Mouse (Mus musculus) natural killer cell, adult 2 months (primary cell): ENCODE measurements at regions not wholly inside any gene's neighbourhood (a gene's known extent, or its start where the extent isn't known, plus 50 kb on each side); places are given as distances from the start of the nearest gene placed in this dataset.
A peak's percentile ranks its signal among the peaks of the same experiment; 100 is the strongest.
"Not testable (repeated sequence)": the region's sequence is repeated elsewhere in the genome, so short reads cannot be mapped to it uniquely, and the experiment has no call there.

Source experiments
- DNase-seq, 2 experiments: peaks; one replicate each; pipeline ENCODE4 v3.0.0; 2022; ENCODE audit warnings: low spot score in 2 of 2

DNA sequence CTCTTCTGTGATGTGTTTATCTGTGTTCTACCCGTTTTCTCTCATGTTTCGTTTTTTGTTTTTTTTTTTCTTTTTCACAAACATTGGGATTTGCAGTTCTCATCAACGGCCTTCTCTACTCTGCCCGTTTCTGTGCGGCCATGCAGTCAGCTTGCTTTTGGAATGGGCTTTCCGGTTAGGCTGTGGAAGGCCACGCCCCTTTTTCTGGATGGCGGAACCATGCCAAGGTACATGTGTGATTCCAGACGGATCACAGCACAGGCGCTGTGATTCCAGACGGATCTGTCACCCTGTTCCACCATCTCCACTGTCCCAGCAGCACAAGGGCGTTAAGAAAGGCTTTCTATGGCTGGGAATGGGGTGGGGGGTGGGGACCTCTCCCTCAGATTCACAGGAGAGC is 201.6 kb upstream of the Hs6st1 start:
- DNase-seq = no peak

DNA sequence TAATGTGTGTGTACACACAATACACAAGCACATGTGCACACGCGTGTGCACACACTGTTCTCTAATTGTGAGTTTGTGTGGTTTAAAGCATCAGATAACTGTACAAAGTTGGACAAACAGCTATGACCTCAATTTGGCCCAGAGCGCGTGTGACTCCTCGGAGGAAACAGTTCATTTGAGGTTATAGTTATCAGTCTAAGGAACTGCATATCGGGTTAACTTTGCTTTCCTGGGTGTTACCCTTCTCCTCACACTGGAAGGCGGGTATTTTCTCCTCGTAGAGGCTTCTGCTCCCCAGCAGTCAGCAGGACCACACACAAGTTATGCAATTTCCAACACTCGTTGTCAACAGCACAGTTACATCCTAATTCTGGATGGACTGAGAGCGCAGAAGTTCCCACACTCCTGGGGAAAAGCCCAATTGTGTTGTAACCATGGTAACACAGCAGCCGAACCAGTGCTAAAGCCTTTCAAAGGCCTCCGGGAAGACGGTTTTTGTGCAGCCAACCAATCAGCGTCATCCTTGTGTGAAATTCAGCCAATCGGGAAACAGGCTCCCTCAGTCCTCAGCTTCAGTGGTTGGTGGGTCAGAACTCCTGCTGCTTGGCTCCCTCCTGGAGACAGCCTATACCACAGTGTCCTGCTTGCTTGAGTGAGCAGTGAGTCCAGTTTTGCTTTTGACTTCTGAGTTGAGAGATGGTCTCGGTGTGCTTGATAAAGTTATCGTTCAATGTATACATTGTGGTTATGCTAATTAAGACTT is 198.6 kb upstream of the Hs6st1 start:
- DNase-seq = peak; percentile 42 to 46

DNA sequence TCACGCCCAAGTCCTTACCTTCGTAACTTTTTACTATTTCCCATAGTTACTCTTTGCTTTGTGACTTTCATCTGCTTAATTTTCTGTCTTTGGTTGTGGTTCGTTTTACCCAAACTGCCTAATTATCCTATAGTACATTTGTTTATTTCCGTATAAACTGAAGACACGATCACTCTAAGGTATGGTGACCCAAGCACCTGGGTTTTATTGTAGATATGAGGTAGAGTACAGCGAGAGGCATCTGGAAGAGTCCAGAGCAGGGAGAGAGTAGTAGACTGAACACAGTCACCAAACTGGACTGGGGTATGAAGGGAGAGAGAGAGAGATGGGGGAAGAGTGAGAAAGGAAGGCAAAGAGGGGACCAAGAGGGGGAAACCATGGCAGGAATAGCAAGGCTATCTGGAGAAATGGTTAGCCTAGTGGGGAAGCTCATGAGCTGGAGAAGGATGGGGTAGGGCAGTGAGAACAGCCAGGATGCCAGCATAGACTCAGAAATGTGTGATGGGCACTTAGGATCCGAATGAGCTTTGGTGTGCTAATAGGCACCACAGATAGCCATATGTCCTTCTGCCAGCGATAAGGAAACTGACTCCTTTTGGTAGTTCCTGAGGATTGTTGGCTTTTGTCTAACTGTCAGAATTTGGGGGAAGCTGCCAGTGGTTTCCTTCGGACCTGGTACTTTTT is 197.9 kb upstream of the Hs6st1 start:
- DNase-seq = no peak

DNA sequence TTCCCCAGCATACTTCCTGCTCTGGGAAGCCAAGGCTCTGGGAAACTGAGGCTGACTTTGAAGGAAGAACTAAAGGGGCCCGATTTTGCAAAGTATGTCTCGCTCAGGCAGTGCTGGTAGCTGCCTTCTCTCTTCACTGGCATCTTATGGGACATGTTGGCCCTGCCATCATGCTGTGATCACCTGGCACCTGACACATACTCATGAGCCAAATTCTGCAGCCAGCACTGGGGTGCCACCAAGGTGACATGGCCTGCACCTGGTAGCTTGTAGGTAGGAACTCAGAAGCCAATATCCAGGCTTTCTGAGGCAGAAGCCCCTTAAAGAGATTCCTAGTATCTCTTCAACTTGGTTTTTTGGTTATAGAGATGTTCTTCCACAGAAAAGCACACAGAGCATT is 195.2 kb upstream of the Hs6st1 start:
- DNase-seq = no peak

DNA sequence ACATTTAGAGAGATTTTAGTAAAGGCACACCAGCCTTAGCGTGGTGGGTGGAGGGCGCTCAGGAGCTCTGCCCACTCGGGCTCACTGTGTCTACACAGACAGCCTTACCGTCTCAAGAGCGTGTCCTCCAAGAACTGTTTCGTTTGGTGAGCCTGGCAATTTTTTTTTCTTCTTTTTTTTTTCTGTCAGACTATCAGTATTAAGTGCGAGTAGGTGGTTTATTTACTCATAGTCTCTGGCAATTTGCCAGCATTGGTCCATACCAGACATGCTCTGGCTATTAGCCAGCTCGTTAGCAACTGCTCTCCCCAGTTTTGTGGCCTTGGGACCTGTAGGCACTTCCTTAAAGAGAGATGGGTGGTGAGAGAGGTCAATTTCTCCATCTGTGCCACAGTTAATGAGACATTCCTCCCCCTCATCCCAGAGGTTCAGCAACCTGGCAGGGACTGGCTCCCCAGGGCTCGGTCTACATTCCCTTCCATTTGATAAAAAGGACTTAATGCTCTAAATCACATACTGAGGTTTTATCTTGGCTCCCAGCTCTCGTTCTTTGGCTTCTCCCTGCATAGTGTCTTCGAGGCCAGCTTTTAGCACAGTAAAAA is 192.9 kb upstream of the Hs6st1 start:
- DNase-seq = no peak

DNA sequence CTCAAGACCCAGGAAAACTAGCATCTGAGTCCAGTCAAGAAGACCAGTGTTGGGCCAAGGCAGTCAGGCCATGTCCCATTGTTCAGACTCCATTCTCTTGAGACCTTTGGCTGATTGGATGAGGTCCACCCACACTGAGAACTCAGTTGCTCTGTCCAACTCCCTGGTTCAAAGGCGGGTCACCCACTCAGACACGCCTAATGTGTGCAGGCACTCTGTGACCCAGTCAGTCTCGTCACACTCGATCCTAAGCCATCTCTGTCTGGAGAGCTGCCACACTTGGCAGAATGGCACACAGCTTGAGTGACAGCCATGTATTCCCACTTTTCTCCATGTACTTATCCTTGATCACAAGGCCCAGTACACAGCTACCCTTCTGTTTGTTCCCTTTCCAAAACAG is 189.8 kb upstream of the Hs6st1 start:
- no peak for DNase-seq

DNA sequence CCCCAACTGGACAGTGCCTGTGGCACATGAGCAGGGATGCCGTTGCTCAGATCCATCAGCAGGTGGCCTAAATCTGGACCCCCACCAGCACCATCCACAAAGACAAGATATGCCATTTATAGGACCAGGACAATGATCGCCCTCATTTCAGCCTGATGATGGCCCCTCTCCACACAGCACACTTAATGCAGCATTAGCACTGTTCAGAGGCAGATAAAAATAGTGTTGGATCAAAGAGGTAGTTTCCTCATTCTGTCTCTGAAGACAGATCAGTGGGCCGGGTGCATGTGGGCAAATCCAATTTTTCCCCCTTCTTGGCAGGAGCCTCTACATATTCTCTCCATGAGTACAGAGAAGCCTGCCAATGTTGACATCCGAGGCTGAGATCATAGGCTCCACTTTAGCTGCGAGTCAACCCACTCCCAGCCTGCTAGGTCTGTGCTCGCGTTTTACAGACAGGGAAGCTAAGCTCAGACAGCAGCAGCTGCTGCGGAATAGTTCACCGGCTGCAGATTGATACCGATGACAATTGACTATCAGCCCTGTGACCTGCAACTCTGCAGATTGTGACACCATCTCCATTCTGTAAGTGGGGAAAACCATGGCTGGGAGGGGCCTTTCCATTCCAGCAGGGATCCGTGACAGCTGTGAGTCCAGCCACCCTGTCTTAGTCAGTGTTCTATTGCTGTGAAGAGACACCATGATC is 188.7 kb upstream of the Hs6st1 start:
- no peak for DNase-seq

DNA sequence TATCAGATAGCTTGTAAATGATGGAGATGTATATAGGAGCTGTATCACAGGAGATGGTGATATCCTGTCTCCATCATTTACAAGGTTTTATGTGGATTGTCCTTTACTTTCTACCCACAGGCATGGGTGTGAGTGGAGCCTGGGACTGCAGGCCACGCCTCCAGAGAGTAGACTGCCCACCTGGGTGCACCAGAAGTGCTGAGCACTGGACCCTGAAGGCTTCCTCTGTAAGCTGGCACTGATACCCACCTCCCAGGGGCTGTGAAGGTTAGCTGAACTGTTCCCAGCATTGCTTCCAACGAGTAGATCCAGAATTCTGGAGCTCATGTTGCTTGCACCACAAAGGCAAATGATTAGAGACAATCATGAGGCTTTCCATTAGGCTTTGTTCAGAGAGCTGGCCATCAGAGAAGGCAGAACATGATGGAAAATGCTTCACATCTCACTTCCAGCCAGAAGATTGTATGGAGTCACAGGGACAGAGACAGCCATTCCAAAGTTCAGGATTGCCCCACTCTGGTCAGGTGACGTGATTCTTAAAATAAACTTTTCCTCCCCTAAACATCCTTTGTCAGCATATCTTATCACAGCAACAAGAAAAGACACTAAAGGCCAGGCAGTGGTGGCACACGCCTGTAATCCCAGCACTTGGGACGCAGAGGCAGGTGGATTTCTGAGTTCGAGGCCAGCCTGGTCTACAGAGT is 187.5 kb upstream of the Hs6st1 start:
- no peak for DNase-seq

DNA sequence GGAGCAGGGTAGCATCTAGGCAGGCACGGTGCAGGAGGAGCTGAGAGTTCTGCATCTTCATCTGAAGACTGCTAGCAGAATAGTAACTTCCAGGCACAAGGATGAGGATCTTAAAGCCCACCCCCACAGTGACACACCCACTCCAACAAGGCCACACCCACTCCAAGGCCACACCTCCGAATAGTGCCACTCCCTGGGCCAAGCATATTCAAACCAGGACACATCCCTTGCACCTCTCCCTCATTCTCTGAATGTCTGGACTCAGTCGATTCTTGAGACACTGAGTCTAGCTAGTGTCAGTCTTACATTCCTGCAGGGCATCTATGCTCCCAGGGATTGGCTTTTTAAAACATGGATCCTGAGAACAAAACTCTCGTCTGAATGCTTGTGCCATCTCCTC is 186.7 kb upstream of the Hs6st1 start:
- no peak for DNase-seq

DNA sequence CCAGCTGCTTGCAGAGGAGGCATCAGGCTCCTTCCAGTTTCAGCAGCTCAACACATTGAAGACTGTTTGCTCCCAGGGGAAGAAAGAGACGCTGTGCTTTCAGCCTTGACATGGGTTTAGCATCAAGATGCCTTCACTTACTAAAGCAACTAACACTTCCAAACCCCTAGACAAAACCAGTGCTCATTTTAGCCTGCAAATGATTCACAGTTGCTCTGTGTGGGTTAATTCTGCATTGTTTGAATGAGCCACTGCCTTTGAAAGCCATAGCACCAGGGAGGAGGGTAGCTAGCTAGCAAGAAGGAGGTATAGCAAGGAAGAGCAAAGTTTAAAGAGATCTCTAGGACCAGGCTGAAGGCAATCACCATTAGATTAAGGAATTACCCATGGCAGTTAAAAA is 186.1 kb upstream of the Hs6st1 start:
- DNase-seq = no peak

DNA sequence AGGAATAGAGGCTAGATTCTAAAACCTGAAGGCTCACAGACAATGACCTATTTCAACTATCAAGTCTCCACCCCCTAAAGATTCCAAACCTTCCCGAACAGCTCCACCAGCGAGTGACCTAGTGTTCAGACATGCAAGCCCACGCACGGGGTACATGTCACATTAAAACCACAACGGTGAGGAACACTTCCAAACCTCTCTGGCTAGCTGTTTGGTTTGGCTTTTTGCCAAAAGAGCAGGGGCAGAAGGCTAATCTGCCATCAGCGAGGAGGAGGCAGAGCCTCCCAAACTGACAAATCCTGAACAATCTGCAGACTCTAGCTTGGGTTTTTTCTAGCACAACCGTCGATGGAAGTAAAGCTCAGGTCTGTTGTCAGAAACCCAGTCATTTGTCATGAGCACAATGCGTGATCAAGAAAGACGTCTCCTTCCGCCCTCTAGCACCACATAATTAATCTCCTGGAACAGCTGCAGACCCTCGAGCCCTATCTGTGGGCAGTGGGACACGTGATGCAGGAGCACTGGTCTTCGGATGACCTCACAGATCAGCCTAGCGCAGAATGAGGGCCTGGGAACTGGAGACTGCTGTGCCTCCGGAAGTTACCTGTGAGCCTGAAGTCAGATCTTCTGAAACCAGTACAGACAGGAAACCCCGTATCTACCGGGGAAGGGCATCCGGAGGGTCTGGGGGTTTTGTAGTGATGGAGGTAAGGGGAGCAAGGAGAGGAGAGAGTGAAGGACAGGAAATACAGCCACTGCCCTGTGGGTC is 178.3 kb upstream of the Hs6st1 start:
- no peak for DNase-seq

DNA sequence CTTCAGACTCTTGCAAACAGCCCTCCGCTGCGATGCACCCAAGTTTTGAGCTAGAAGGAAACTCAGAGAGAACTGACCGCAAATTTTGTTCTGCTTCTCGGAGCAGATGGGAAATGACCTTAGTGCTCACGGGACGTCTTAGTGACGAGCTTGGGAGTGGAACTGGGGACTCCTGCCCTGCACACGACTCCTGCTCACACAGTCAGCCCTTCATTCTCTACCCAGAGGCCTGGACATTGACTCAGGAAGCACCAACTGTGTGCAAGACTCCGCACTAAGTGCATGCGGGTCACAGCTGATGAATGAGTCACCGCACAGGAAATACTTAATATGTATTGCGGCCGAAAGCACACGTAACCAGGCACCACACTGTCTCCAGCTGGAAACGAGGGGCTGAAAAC is 177.7 kb upstream of the Hs6st1 start:
- peak in 1 of 2 experiments; percentile 37 for DNase-seq

DNA sequence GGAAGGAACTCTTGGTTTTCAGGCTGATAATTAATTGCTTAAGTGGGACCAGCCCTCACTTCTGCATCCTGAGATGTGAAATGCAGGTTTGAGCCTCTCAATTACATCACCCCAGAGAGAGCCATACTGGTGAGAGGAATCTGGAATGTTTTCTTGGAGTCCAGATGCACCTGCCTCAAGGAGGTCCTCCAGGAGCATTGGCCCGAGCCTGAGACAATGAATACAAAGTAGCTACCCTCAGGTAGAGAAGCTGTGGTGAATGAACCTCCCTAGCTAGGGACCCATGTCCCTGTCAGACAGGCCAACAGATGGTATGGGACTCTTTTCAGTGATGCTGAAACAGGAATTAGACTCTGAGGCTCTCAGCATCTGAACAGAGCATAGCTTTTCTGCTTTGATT is 168.7 kb upstream of the Hs6st1 start:
- no peak for DNase-seq

DNA sequence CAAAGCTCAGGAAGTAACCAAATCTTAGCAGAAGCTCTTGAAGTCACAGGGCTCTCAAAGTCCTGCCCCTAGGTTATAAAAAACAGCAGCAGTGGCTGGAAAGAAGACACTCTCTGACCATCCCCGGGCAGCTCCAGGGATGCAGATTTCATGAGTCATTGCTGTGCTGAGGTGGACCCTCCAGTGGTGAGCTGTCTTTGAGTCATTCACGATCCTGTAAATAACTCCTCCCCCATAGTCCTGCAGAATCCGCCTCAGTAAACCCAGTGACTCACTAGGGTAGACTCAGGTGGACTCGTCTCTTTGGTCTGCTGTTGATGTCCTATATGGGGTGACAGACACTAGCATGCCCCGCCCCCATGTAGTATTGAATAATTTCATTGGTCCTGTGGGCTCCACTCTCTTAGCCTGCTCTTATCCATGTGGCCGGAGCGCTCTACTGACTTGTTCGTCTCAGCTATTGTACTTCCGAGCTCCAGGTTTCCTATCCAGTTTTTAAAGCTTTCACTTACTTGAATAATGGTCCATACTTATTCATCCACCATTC is 164.1 kb upstream of the Hs6st1 start:
- no peak for DNase-seq

DNA sequence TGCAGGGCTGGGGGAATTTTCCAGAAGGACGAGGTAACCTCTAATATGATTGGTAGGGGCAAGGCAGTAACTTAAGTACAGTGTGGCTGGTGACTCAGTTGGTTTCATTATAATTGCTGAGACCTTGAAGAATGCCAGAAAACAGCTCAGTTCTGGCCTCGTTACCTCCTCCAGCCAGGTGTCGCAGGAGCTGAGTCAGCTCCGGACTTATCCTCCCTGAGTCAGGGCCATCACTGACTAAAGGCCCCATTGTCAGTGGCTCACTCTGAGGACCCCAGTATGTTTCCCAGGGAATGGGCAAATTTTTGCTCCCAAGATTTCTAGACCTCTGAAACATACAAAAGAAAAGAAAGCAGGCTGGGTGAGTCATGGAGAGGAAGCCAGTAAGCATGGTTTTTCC is 154.6 kb upstream of the Hs6st1 start:
- DNase-seq = no peak

DNA sequence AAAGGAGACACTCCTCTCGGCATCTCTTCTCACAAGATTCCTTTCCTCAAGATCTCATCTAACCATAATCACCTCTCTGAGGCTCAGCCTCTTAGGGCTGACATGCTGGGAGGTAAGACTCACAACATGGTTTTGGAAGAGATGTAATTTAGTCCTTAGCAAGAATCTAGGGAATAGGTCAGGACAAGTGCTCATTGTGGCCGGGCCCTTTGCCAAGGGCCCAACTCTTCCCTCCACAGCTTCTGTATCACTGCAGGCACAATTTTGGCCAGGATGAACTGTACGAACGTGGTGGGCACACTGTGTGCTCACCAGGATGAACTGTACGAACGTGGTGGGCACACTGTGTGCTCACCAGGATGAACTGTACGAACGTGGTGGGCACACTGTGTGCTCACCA is 154.0 kb upstream of the Hs6st1 start:
- not testable (repeated sequence) for DNase-seq

DNA sequence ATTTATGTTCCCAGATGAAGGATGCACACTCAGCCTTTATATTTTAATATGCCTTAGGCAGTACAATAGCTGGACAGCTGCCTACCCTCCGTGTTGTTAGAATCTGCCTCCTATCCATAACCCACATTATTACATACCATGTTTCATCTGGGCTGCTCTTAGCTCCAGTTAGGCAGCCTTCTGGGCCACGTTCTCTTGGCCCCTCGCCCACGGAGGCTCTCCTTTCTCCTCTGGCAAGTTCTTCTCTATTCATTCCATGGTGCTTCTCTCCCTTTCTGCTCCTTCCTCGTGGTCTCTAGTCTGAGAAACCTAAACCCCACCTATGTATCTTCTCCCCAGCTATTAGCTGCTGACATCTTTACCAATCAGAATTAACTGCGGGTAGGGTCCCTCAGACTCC is 152.7 kb upstream of the Hs6st1 start:
- no peak for DNase-seq

DNA sequence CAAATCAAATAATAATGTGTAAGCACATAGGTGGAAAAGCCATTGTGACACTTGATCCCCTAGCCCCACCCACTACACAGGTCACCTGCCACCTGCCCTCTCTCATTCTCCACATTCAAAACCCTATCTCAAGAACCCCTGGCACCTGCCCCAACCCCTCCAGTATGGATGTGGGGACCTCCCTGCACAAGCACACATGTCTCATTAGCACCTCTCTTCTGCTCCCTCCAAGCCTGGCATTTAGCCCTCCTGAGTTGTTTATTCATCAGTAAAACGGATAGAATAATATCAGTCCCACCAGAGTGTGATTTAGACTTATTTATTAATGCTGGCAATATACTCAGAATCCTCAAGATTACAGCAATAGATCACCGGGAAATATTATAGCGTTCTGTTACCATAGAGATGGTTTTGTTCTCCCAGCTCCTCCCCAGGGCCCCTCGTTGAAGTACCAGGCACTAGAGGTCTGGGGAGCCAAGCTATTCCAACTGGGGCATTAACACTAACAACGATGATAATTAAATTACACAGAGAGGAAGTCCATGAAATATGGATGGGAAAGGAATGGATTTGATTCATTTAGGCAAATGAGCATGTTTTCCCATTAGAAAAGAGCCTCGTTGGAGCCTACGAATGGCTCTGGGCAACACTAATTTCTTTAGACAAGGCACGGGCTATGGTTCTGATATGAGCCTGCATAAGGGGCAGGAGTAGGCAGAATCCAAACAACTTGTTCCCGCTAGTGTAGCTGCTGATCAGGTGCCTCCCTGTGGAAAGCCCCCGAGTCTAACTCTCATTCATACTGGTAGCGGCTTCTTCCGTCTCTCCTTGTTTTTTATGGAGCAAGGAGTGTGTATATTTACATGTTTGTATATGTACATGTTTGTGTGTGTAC is 148.1 kb upstream of the Hs6st1 start:
- no peak for DNase-seq

DNA sequence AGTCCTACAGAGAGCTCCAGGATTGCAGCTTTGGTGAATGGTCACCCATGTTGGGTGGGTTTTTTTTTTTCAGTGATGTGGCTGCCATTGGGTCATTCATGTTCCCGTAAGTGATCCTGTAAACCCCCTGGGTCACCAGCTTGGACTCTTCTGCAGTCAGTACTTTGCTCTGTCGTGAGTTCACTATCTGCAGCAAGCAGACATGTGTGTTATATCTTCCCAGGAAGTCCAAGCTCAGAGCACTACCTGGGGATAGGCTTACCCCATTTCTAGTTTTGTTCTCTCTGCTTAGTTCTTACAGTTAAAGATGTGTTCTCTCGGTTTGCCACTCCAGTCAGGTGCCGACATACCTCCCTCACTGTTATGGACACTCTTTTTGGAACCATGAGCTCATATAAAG is 143.4 kb upstream of the Hs6st1 start:
- no peak for DNase-seq

DNA sequence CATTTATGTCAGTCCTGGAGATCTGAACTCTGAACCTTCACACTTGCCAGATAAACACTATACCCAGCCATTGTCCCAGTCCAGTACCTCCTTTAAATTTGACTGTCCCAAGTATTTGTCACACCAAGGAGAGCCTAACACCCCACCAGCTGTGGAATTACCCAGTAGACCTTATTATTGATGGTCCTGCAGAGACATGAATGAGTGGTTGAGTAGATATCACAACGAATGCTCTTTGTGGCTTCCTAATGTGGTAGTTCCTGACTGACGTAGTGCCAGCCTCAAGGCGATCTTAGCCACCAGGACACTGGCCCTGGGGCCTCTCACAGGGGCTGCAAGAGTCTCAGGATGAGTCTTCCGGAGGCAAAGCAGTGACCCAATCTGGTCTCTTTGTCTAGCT is 142.9 kb upstream of the Hs6st1 start:
- DNase-seq = no peak
